Mouse (Mus musculus): ENCODE results near the gene Znhit1.
"Not testable (repeated sequence)": the region's sequence is repeated elsewhere in the genome, so short reads cannot be mapped to it uniquely, and the experiment has no call there.

The Znhit1 gene

GRCm38 (mm10) chr5:136953015-136953414 is 34.8 kb downstream of the Znhit1 start, which contains the start of gene Fis1:
Gene Fis1 (plus strand): TSS chr5:136953275.
- DNase-seq (ENCODE audit: extremely low spot score), result peak; percentile 97

- DNase-seq (ENCODE audit: extremely low spot score), result no peak
Observed at GRCm38 (mm10) chr5:136952153-136952552, 35.7 kb downstream of the Znhit1 start.

GRCm38 (mm10) chr5:136950521-136950920 is 37.3 kb downstream of the Znhit1 start:
- DNase-seq (ENCODE audit: extremely low spot score), result no peak

DNA sequence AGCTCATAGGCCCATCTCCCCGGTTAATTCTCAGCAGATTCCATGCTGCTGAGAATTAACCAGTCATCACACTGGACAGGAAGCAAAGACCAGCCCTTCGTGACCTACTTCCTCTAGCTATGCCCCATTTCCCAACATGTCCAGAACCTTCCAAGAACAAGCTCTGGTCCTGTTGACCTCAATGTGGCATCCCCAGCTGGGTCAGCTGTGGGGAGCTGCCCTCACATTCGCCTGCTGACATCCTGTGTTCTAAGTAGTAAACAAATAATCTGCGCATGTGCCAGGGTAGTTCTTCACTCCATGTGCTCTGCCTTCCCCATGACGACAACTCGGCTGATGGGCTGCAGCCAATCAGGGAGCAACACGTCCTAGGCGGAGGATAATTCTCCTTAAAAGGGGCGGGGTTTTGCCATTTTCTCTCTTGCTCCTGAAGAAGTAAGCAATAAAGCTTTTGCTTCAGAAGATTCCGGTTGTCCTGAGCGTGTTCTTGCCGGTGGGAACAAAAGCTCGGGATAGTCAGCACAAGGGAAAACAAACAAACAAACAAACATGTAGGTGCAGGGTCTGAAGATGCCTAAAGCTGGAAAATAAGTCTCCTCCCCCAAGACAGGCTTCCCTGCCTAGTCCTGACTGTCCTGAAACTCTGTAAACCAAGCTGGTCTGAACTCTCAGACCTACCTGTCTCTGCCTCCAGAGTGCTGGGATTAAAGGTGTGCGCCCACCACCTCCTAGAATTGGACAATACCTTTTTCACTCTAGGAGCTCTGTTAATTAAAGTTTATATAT is 38.1 kb downstream of the Znhit1 start:
- DNase-seq (ENCODE audit: extremely low spot score), result not testable (repeated sequence)

DNA sequence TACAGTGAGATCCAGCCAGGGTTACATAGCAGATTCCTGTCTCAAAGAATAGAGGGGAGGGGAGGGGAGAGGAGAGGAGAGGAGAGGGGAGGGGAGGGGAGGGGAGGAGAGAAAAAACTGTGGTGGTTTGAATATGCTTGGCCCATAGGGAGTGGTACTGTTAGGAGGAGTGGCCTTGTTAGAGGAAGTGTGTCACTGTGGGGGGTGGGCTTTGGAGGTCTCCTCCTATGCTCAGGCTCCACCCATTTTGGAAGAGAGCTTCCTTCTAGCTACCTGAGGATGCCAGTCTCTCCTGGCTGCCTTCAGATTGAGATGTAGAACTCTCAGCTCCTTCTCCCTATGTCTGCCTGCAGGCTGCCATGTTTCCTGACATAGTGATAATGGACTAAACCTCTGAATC is 39.9 kb downstream of the Znhit1 start:
- no peak for DNase-seq (ENCODE audit: extremely low spot score)

- DNase-seq (ENCODE audit: extremely low spot score), result no peak
Observed at GRCm38 (mm10) chr5:136945084-136945483, 42.7 kb downstream of the Znhit1 start.

DNA sequence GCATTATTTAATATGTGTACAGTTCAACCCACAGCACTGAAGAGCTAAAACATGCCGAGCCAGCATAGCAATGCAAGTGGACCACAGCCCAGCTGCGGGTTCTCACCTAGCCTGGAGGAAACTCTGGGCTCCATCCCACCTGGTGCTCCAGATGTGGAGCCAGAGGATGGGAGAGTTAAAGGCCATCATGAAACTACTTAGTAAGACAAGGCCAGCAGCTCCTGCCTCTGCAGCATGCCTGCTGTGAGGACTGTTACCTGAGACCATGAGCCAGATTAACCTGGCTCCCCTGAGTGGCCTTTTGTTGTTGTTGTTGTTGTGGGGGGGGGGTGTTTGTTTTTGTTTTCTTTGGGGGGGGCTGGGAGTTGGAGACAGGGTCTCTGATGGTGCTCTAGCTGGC is 44.4 kb downstream of the Znhit1 start:
- DNase-seq (ENCODE audit: extremely low spot score), result no peak

DNA sequence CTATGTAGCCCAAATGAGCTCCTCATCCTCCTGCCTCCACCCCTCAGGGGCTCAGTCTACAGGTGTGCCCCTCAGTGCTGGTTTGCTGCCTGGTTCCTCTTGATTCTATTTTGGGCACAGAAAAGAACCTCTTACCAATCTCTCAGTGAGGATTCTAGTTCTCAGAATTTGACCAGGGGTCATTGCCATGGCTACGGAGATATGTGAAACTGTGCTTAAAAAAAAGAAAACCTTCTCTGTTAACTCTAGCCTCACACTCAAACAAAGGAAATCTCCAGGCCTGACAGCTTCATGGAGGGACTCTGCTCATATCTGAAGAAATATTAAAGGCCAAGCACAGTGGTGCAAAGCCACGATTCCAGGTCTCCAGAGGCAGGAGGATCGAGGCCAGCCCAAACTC is 45.0 kb downstream of the Znhit1 start:
- no peak for DNase-seq (ENCODE audit: extremely low spot score)

DNA sequence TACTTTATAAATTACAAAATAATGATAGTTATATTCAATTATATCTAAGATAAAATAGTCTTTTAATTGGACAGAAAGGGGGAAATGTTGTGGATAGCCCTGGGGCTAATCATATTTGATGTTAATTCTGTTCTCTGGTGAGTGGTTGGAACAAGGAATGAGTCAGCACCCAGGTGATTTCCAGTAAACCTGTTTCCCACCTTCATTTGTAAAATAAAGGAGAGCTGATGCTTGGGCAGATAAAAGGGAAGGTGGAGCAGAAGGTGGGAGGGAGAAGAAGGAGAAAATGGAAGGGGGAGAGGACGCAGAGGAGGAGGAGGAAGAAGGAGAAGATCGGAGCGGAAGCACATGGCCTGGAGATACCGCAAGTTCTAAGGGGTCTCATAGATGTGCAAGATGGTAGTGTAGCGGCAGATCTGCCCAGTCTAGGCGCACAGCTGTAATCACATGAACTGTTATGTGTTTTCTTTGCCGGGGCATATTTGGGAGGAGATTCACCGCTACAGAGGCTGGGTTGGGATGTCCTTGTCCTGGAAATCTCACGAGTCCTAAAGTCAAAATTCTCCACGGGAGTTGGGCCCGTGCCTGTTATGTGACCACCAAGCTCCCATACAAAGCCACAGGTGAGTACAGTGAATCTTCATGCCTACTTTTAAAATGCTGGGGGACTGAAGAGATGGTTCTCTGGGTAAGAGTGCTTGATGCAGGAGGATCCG is 46.8 kb downstream of the Znhit1 start:
- DNase-seq (ENCODE audit: extremely low spot score), result no peak

DNA sequence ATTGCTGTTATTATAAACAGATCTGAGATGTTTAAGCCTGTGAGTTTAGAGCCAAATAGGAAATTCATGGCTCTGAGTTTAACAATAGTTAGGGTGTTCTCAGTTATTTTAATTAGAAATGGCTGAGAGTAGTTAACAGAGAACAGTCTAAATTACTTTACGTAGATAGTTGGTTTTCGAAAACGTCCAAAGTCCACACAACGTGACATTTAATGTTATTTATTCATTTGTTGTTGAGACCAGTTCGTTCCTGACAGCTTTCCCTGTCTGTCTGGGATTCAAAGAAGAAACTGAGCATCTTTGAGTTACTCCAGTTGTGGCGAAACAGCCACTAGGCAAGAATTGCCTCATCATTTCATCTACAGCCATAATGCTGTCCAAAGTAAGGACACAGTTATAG is 47.8 kb downstream of the Znhit1 start:
- not testable (repeated sequence) for DNase-seq (ENCODE audit: extremely low spot score)

GRCm38 (mm10) chr5:136939284-136939683 is 48.5 kb downstream of the Znhit1 start:
- DNase-seq (ENCODE audit: extremely low spot score), result no peak

- no peak for DNase-seq (ENCODE audit: extremely low spot score)
Observed at GRCm38 (mm10) chr5:136937621-136938020, 50.2 kb downstream of the Znhit1 start.

DNA sequence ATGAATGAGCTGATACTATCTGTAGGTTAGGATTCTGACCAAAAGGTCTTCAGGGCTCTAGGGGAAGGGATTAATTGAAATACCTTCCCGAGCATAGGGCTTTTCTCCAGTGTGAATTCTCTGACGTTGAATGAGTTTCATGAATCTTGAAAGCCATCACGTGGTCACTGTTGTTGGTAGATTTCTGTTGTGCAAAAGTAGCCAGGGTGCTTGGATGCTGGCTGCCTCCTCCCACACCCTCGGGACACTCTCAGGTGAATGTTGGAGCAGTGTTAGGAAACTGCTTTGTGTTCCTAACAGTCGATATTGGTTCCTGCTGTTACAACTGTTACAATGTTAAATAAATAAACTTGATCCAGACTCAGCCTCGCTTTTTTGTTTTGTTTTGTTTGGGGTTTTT is 51.1 kb downstream of the Znhit1 start:
- DNase-seq (ENCODE audit: extremely low spot score), result no peak

- DNase-seq (ENCODE audit: extremely low spot score), result no peak
Observed at GRCm38 (mm10) chr5:136935905-136936695, 51.7 kb downstream of the Znhit1 start.

- no peak for DNase-seq (ENCODE audit: extremely low spot score)
Observed at GRCm38 (mm10) chr5:136933930-136934329, 53.9 kb downstream of the Znhit1 start.

DNA sequence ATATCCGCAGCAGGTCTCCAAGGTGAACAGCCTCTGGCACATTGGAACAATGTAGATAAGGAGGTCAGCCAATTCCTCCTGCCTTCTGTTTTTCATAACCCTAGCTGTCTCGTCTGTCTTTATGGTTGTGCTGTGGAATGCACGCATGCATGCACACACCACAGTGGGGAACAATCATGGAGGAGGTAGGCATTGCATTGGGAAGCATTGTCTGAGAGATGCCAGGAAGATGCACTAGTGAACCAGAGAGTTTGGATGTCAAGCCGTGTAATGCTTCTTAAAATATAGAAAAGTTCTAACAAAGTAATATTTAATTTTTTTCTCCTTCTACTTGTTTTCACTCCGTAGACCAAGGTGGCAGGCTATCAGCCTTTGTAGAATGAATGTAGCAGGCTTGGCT is 54.9 kb downstream of the Znhit1 start:
- DNase-seq (ENCODE audit: extremely low spot score), result no peak

All from embryo, embryonic 9.5 days (tissue).